Comparison of ENCODE assay signal across 8 mouse cellular contexts in genomic region chr6:139589291-139589690, GRCm38 (mm10). TPM values are rescaled to one million over a fixed set of nuclear protein-coding genes. Genes with fewer than 3 reads are reported as not detected.
DNase-seq lines count a peak whose midpoint lies in the region; ATAC-seq and TF ChIP-seq lines count a peak whose summit lies in the region.

No protein-coding gene starts in this region.

- peak; percentile 49 for DNase-seq in 3T3-L1 (ENCODE audit: low read depth, low spot score)
- peak; percentile 51 for DNase-seq in adrenal gland, adult 2 months
- peak; percentile 71 for DNase-seq in embryo, embryonic 9.5 days (ENCODE audit: extremely low spot score)
- peak; percentile 92 for DNase-seq in kidney, postnatal 0 days (ENCODE audit: low spot score)
- DNase-seq in lung, adult 18-20 months: peak; percentile 20 to 55
- DNase-seq in ovary, postnatal 10 days (ENCODE audit: low spot score): peak; percentile 20

- no peaks in the 10 kb centered on the region for H3K4me1 ChIP-seq in heart, embryonic 11.5 days (ENCODE audit: control insufficient read depth, insufficient read depth, low read length)
- H3K4me1 ChIP-seq in kidney, postnatal 0 days (replicated peaks; ENCODE audit: insufficient read depth, low read length): no peaks in the 10 kb centered on the region

- 12% methylated on average over 12 of the region's 12 CpGs for WGBS in heart, embryonic 11.5 days (ENCODE audit: insufficient replicate concordance)
- WGBS in kidney, postnatal 0 days: 6% methylated on average over 12 of the region's 12 CpGs

- TF ChIP-seq CTCF in kidney, postnatal 0 days (IDR thresholded peaks at IDR 0.05; ENCODE audit: low read depth): peak; percentile 86

- H3K9ac ChIP-seq in heart, embryonic 11.5 days (ENCODE audit: low read depth, low read length): no peak overlapping the region
- no peak overlapping the region for H3K9ac ChIP-seq in kidney, postnatal 0 days (ENCODE audit: low read depth, low read length)

- ATAC-seq in heart, embryonic 11.5 days (replicated peaks; ENCODE audit: insufficient number of reproducible peaks, low FRiP score, low TSS enrichment): no peak
- ATAC-seq in kidney, postnatal 0 days (replicated peaks; ENCODE audit: low FRiP score, low read depth): 0 out of 2 replicates have a peak, but pooled peaks have one; percentile 30
- no peak for ATAC-seq in inflammation-experienced regulatory T-cells, adult 6 months

- H3K4me2 ChIP-seq in heart, embryonic 11.5 days: peak overlapping the region; percentile 24; the same call in 1 of the 2 replicates
- H3K4me2 ChIP-seq in kidney, postnatal 0 days (ENCODE audit: low read length): peak overlapping the region; percentile 42

- no peaks in the 10 kb centered on the region for H3K27me3 ChIP-seq in heart, embryonic 11.5 days (ENCODE audit: control insufficient read depth, insufficient read depth, low read length)
- H3K27me3 ChIP-seq in kidney, postnatal 0 days (ENCODE audit: insufficient read depth, low read length): no peaks in the 10 kb centered on the region

- no peaks in the 10 kb centered on the region for H3K9me3 ChIP-seq in heart, embryonic 11.5 days (replicated peaks; ENCODE audit: control insufficient read depth, low read length)
- H3K9me3 ChIP-seq in kidney, postnatal 0 days (replicated peaks; ENCODE audit: low read length): no peaks in the 10 kb centered on the region

- no peak overlapping the region for H3K27ac ChIP-seq in heart, embryonic 11.5 days (ENCODE audit: low read depth, low read length)
- H3K27ac ChIP-seq in kidney, postnatal 0 days: no peak overlapping the region

- H3K4me3 ChIP-seq in heart, embryonic 11.5 days (ENCODE audit: low read depth, low read length): no peak overlapping the region
- H3K4me3 ChIP-seq in kidney, postnatal 0 days (replicated peaks; ENCODE audit: low read depth, low read length): no peak overlapping the region

- no peaks in the 10 kb centered on the region for H3K36me3 ChIP-seq in heart, embryonic 11.5 days (ENCODE audit: control insufficient read depth, insufficient read depth, low read length)
- no peaks in the 10 kb centered on the region for H3K36me3 ChIP-seq in kidney, postnatal 0 days (ENCODE audit: insufficient read depth, low read length)

RNA-seq across cellular contexts. Expression of gene Pik3c2g, which starts 2.3 kb away (rescaled TPM):
- total RNA-seq in adrenal gland, adult 2 months (2021): 10 to 100 TPM in 1 of 2 experiments, under 1 TPM in 1; 0.17 to 52.1 TPM
- 3.9 and 4.2 TPM in 2 replicates for polyA plus RNA-seq in adrenal gland, adult 2 months (2012; rRNA removed)
- 1.0 and 1.2 TPM in 2 replicates for polyA plus RNA-seq in heart, embryonic 11.5 days (2014; fragmentation: Nextera tagmentation; extraction: Ambion mirVana)
- 0.28 and 0.60 TPM in 2 replicates for polyA plus RNA-seq in kidney, postnatal 0 days (2015; fragmentation: Nextera tagmentation; extraction: Ambion mirVana)
- polyA plus RNA-seq in inflammation-experienced regulatory T-cells, adult 6 months (2017; shearing (Covaris generic)): under 1 TPM in 1 of 3 experiments, not detected in 2; 0.25 TPM

Comparison
In these comparisons a context has a peak if more than half of its experiments do, and no peak if none do; other contexts are left out.
1. DNase-seq: peak in every context shown above with its lines; median percentile 92 in kidney, postnatal 0 days; 71 in embryo, embryonic 9.5 days; 51 in adrenal gland, adult 2 months; 49 in 3T3-L1; 38 in lung, adult 18-20 months; 20 in ovary, postnatal 10 days.